Mouse (Mus musculus) lung, postnatal 0 days (tissue): ENCODE results near the gene F5. TPM values are rescaled to one million over a fixed set of nuclear protein-coding genes. Genes with fewer than 3 reads are reported as not detected.

ENCODE experiments used
- ATAC-seq: fragments of 200-750 bp; cut with Nextera tagmentation; 2 replicates; pipeline ENCODE4 v1.8.0; 2017; ENCODE audit warnings: moderate library complexity
- DNase-seq: peaks from one replicate; pipeline ENCODE4 v3.0.0-alpha.2; 2016; ENCODE audit warnings: low spot score
- H3K27ac ChIP-seq: fragments of 300-500 bp; sonication (generic); 2 replicates; pipeline ENCODE4 v1.5.1; 2014; ENCODE audit warnings: antibody characterized with exemption, mild to moderate bottlenecking, low read length, mixed read lengths
- H3K27me3 ChIP-seq: fragments of 300-500 bp; sonication (generic); replicated peaks from 2 replicates; pipeline ENCODE4 v1.6.1; 2014; ENCODE audit warnings: low read length, mixed read lengths; ENCODE audit not compliant: insufficient read depth
- H3K36me3 ChIP-seq: fragments of 300-500 bp; sonication (generic); 2 replicates; pipeline ENCODE4 v1.6.1; 2014; ENCODE audit warnings: low read length, mixed read lengths; ENCODE audit not compliant: insufficient read depth
- H3K4me1 ChIP-seq: fragments of 300-500 bp; sonication (generic); 2 replicates; pipeline ENCODE4 v1.6.1; 2014; ENCODE audit warnings: antibody characterized with exemption, low read depth, low read length, mixed read lengths; ENCODE audit not compliant: insufficient read depth
- H3K4me2 ChIP-seq: fragments of 300-500 bp; sonication (generic); replicated peaks from 2 replicates; pipeline ENCODE4 v1.6.1; 2014; ENCODE audit warnings: low read depth, mild to moderate bottlenecking, low read length, moderate library complexity, mixed read lengths
- H3K4me3 ChIP-seq: fragments of 300-500 bp; sonication (generic); 2 replicates; pipeline ENCODE4 v1.5.1; 2014; ENCODE audit warnings: low read depth, low read length
- H3K9ac ChIP-seq: fragments of 300-500 bp; sonication (generic); replicated peaks from 2 replicates; pipeline ENCODE4 v1.6.1; 2014; ENCODE audit warnings: low read depth, mild to moderate bottlenecking
- H3K9me3 ChIP-seq: fragments of 300-500 bp; sonication (generic); 2 replicates; pipeline ENCODE4 v1.6.1; 2016; ENCODE audit warnings: low read length, mixed read lengths
- CTCF ChIP-seq: IDR thresholded peaks from 2 replicates; pipeline ENCODE4 v1.5.1; 2016; ENCODE audit warnings: antibody characterized with exemption, mild to moderate bottlenecking
- EP300 ChIP-seq: IDR thresholded peaks from 2 replicates; pipeline ENCODE4 v1.6.1; 2016; ENCODE audit warnings: antibody characterized with exemption, mild to moderate bottlenecking, control low read depth
- WGBS: fragments of 180-500 bp; shearing (Covaris S2); extraction: QIAGEN DNeasy Blood & Tissue Kit; methylation state at CpG from one replicate; pipeline ENCODE4 v1.1.7; 2014; 5-methylcytosine and 5-hydroxymethylcytosine counted together
- polyA plus RNA-seq: library from polyadenylated mRNA; unstranded; fragments of >200 nt; fragmentation: Nextera tagmentation; extraction: Ambion mirVana; gene quantifications from 2 replicates; pipeline ENCODE4 v1.2.1, GENCODE M21; 2015

F5 gene
- polyA plus RNA-seq, 1 experiment from 2014 or later: 0.33 TPM

- peak; percentile 95 for ATAC-seq
- DNase-seq: peak; percentile 99
- H3K36me3 ChIP-seq: no peaks in the 10 kb centered on the region
- peak within 1 kb of the TSS; percentile 90 for H3K27ac ChIP-seq
- H3K9me3 ChIP-seq: no peaks in the 10 kb centered on the region
- WGBS: under 1% methylated on average over 40 of the region's 79 CpGs
- peak within 1 kb of the TSS; percentile 50 for H3K9ac ChIP-seq
- H3K4me2 ChIP-seq: peak within 1 kb of the TSS; percentile 91
- no peaks in the 10 kb centered on the region for H3K27me3 ChIP-seq
- H3K4me3 ChIP-seq: peak within 1 kb of the TSS; percentile 73
- TF ChIP-seq CTCF: no peak; the same call in 1 of the 2 replicates
- TF ChIP-seq EP300: no peak
- peaks cover 14% of the 10 kb centered on the region; the same call in 1 of the 2 replicates for H3K4me1 ChIP-seq
Measured at GRCm38 (mm10) chr1:164248465-164249331, 97.1 kb downstream of the F5 start, which contains the start of gene Slc19a2. Slc19a2 (plus strand) TSS chr1:164249046.

- no peaks in the 10 kb centered on the region for H3K36me3 ChIP-seq
- no peaks in the 10 kb centered on the region for H3K27me3 ChIP-seq
- peak overlapping the region; percentile 91 for H3K4me2 ChIP-seq
- WGBS: 0% methylated on average over 23 of the region's 33 CpGs
- H3K9me3 ChIP-seq: no peaks in the 10 kb centered on the region
- peak overlapping the region; percentile 73 for H3K4me3 ChIP-seq
- H3K27ac ChIP-seq: peak overlapping the region; percentile 68
- peaks cover 14% of the 10 kb centered on the region; the same call in 1 of the 2 replicates for H3K4me1 ChIP-seq
- ATAC-seq (peak; percentile 7), DNase-seq (no peak)
- peak overlapping the region; percentile 50 for H3K9ac ChIP-seq
- TF ChIP-seq CTCF: no peak
- TF ChIP-seq EP300: no peak
Measured at GRCm38 (mm10) chr1:164249332-164249711, 97.7 kb downstream of the F5 start.

GRCm38 (mm10) chr1:164250391-164251150, 98.9 kb downstream of the F5 start:
- ATAC-seq: no peak
- DNase-seq: no peak
- Histone ChIP-seq H3K4me1 (peaks cover 14% of the 10 kb centered on the region; the same call in 1 of the 2 replicates), H3K9ac (no peak overlapping the region), H3K9me3 (no peaks in the 10 kb centered on the region), H3K36me3 (no peaks in the 10 kb centered on the region), H3K27ac (no peak overlapping the region), H3K4me3 (peak overlapping the region; percentile 73; the same call in 1 of the 2 replicates), H3K4me2 (peak overlapping the region; percentile 91), H3K27me3 (no peaks in the 10 kb centered on the region)
- WGBS: 51% methylated on average over 8 of the region's 8 CpGs
- no peak for TF ChIP-seq EP300
- no peak for TF ChIP-seq CTCF

GRCm38 (mm10) chr1:164251438-164251837, 99.8 kb downstream of the F5 start:
- Histone ChIP-seq H3K4me2 (no peak overlapping the region), H3K27me3 (no peaks in the 10 kb centered on the region)

GRCm38 (mm10) chr1:164252551-164252950, 100.9 kb downstream of the F5 start:
- no peak for ATAC-seq
- no peaks in the 10 kb centered on the region for H3K9me3 ChIP-seq
- H3K4me2 ChIP-seq: no peak overlapping the region
- 45% methylated on average over 5 of the region's 5 CpGs for WGBS
- H3K27me3 ChIP-seq: no peaks in the 10 kb centered on the region
- no peak for TF ChIP-seq CTCF
- no peak for TF ChIP-seq EP300
- 0 out of 2 replicates have a peak, but pooled peaks cover 4% of the 10 kb centered on the region for H3K36me3 ChIP-seq
- H3K9ac ChIP-seq: no peak overlapping the region
- H3K27ac ChIP-seq: no peak overlapping the region
- H3K4me3 ChIP-seq: no peak overlapping the region
- DNase-seq: no peak
- H3K4me1 ChIP-seq: peaks cover 14% of the 10 kb centered on the region; the same call in 1 of the 2 replicates

More at GRCm38 (mm10) chr1:164251438-164251837, 99.8 kb downstream of the F5 start:
- Histone ChIP-seq H3K4me1 (peaks cover 14% of the 10 kb centered on the region; the same call in 1 of the 2 replicates), H3K27ac (no peak overlapping the region), H3K36me3 (no peaks in the 10 kb centered on the region), H3K9me3 (no peaks in the 10 kb centered on the region), H3K9ac (no peak overlapping the region), H3K4me3 (no peak overlapping the region)
- DNase-seq (no peak), ATAC-seq (no peak)
- WGBS: 81% methylated on average over 1 of the region's 1 CpGs
- TF ChIP-seq CTCF: no peak
- no peak for TF ChIP-seq EP300

- H3K4me2 ChIP-seq: no peak overlapping the region
- 65% methylated on average over 3 of the region's 3 CpGs for WGBS
- no peak overlapping the region for H3K4me3 ChIP-seq
- 0 out of 2 replicates have a peak, but pooled peaks cover 4% of the 10 kb centered on the region for H3K36me3 ChIP-seq
- no peak for TF ChIP-seq EP300
- no peak for TF ChIP-seq CTCF
- peaks cover 9% of the 10 kb centered on the region; the same call in 1 of the 2 replicates for H3K4me1 ChIP-seq
- H3K9ac ChIP-seq: no peak overlapping the region
- DNase-seq: no peak
- H3K27me3 ChIP-seq: no peaks in the 10 kb centered on the region
- ATAC-seq: no peak
- no peaks in the 10 kb centered on the region for H3K9me3 ChIP-seq
- no peak overlapping the region for H3K27ac ChIP-seq
Measured at GRCm38 (mm10) chr1:164254836-164255235, 103.2 kb downstream of the F5 start.
